Mouse (Mus musculus): ENCODE measurements around the gene Use1. TPM values are rescaled to one million over a fixed set of nuclear protein-coding genes. Genes with fewer than 3 reads are reported as not detected.

The Use1 gene
- polyA plus RNA-seq, 1 experiment from 2014 or later = 71.7 TPM

DNA sequence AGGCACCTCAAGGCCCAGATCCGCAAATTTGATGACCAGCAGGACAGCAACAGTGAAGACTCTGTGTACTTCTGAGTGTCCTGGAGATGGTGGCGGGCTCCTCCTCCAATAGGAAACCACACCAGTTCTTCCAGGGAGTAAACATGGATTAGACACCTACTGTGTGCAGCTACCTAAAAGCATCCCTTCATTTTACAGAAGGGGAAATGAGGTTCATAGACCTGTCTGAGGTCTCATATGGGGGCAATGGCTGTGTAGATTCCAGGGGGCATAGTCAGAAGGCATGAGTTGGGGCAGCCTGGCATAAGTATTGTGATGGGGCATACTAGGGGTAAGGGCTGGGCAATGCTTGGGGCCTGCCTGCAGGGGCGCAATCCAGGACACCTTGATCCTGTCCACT lies 6.4 kb downstream of the Use1 start:
- no peaks in the 10 kb centered on the region for H3K27me3 ChIP-seq (ENCODE audit: control insufficient read depth, insufficient read depth, low read length)
- H3K36me3 ChIP-seq (ENCODE audit: control insufficient read depth, insufficient read depth, low read length) = peaks cover 9% of the 10 kb centered on the region; the same call in 1 of the 2 replicates
- peaks cover 19% of the 10 kb centered on the region for H3K4me1 ChIP-seq (ENCODE audit: control insufficient read depth, insufficient read depth, low read length)
- WGBS = 92% methylated on average over 3 of the region's 3 CpGs
- DNase-seq (ENCODE audit: low spot score, missing footprints) (peak; percentile 75), ATAC-seq (ENCODE audit: low FRiP score) (no peak)
- no peak overlapping the region for H3K4me3 ChIP-seq (ENCODE audit: low read depth, low read length)
- H3K9me3 ChIP-seq (ENCODE audit: control insufficient read depth, low read length) = no peaks in the 10 kb centered on the region
- no peak overlapping the region for H3K9ac ChIP-seq (ENCODE audit: low read length)
- H3K4me2 ChIP-seq = no peak overlapping the region
- H3K27ac ChIP-seq (ENCODE audit: low read depth, low read length) = no peak overlapping the region

DNA sequence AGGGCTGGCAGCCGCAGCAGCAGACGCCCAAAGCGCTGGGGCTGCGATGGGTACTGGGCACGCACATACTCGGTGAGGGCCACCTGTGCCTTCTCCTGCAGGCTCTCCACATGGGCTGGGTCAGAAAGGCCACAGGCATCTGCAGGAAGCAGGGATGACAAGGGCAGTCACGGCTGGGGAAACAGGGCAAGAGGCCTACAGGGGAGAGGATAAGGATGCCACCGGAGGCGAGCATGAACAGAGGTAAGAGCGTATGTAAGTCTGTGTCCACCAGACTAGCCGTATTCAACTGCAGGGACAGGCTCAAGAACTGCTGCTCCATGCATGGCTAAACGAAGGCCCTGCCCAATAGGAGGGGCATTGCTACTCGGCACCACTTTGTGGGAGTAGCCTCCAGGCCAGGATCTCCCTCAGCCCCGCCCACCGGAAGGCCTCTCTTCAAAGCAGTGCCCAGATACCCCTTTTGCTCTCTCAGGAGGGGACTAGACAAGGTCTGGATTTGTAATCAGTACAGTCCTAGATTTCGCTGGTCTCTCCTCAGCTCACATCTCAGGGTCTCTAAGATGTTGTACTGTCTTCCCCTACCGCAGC lies 8.1 kb downstream of the Use1 start:
- peaks cover 4% of the 10 kb centered on the region; the same call in 1 of the 2 replicates for H3K36me3 ChIP-seq (ENCODE audit: control insufficient read depth, insufficient read depth, low read length)
- DNase-seq (ENCODE audit: low spot score, missing footprints) = peak; percentile 87
- H3K4me1 ChIP-seq (ENCODE audit: control insufficient read depth, insufficient read depth, low read length) = peaks cover 34% of the 10 kb centered on the region
- no peak overlapping the region for H3K27ac ChIP-seq (ENCODE audit: low read depth, low read length)
- H3K27me3 ChIP-seq (ENCODE audit: control insufficient read depth, insufficient read depth, low read length) = no peaks in the 10 kb centered on the region
- H3K9ac ChIP-seq (ENCODE audit: low read length) = no peak overlapping the region
- no peak for ATAC-seq (ENCODE audit: low FRiP score)
- H3K9me3 ChIP-seq (ENCODE audit: control insufficient read depth, low read length) = no peaks in the 10 kb centered on the region
- no peak overlapping the region for H3K4me3 ChIP-seq (ENCODE audit: low read depth, low read length)
- H3K4me2 ChIP-seq = no peak overlapping the region
- 75% methylated on average over 17 of the region's 17 CpGs for WGBS

DNA sequence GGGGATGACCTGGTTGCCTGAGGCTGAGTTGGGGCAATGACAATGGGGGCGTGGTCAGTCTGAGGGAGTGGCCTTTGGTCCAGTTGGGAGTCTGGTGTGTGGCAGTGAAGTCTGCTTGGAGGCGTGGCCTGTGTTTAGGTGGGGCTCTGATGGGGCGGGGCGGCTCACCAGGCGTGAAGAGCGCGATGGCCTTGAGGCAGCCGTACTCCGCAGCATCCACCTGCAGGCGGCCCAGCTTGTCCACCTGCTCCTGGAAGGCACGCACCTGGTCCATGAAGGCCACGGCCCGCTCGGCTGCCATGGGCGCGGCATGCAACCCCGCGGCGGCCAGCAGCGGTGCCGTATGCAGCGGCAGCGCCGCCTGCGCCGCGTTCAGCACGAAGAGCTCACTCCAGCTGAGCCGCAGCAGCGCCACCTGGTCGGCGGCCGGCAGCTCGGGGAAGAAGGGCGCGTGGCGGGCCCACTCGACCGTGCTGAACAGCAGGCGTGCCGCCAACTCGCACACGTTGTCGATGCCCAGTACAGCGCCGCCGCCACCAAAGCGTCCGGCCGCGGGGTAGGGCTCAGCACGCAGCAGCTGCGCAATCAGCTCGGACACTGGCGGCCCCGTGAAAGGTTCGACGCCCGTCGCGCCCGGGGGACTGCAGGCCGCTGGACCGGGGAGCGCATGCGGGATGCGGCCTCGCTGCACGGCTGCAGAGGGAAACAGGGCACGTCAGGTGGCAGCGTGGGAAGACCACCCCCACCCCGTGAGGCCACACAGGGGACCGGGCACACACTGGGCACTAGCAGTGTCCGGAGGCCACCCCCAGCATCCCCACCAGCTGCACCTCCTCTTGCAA lies 9.2 kb downstream of the Use1 start:
- 6% methylated on average over 74 of the region's 74 CpGs for WGBS
- Histone ChIP-seq H3K36me3 (ENCODE audit: control insufficient read depth, insufficient read depth, low read length) (peaks cover 4% of the 10 kb centered on the region; the same call in 1 of the 2 replicates), H3K4me1 (ENCODE audit: control insufficient read depth, insufficient read depth, low read length) (peaks cover 41% of the 10 kb centered on the region)

DNA sequence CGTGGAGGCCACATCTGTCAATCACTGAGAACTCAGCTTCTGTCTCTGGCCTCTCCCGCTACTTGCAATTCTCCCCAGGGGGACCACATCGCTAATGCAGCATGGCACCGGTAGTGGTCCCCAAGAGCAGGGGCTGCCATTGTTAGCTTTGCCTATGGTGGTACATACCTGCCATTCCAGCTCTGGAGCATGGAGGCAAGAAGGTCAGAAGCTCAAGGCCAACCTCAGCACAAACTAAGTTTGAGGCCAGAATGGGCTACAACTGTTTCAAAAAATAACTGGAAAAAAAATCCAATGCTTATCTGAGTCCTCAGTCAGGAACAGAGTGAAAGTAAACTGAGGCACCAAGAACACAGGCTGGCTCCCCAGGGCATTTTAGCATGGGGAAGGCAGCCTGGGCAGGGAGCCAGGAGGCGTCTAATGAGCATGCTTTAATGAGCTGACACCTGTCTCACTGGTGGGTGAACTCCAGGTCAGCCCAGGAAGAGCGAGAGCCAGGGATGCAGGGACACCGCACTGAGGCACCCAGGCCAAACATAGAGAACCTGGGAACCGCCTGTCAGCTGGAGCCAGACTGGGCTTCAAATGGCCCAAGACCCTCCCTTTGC lies 9.9 kb downstream of the Use1 start:
- no peak overlapping the region for H3K4me3 ChIP-seq (ENCODE audit: low read depth, low read length)
- ATAC-seq (ENCODE audit: low FRiP score) (no peak), DNase-seq (ENCODE audit: low spot score, missing footprints) (no peak)
- H3K4me1 ChIP-seq (ENCODE audit: control insufficient read depth, insufficient read depth, low read length) = peaks cover 41% of the 10 kb centered on the region
- H3K4me2 ChIP-seq = peak overlapping the region; percentile 45
- peaks cover 4% of the 10 kb centered on the region; the same call in 1 of the 2 replicates for H3K36me3 ChIP-seq (ENCODE audit: control insufficient read depth, insufficient read depth, low read length)
- H3K27me3 ChIP-seq (ENCODE audit: control insufficient read depth, insufficient read depth, low read length) = no peaks in the 10 kb centered on the region
- peak overlapping the region; percentile 39; the same call in 1 of the 2 replicates for H3K9ac ChIP-seq (ENCODE audit: low read length)
- H3K9me3 ChIP-seq (ENCODE audit: control insufficient read depth, low read length) = no peaks in the 10 kb centered on the region
- H3K27ac ChIP-seq (ENCODE audit: low read depth, low read length) = no peak overlapping the region
- WGBS = 48% methylated on average over 8 of the region's 8 CpGs

More for the DNA sequence above, 9.2 kb downstream of the Use1 start:
- Histone ChIP-seq H3K9me3 (ENCODE audit: control insufficient read depth, low read length) (no peaks in the 10 kb centered on the region), H3K27me3 (ENCODE audit: control insufficient read depth, insufficient read depth, low read length) (no peaks in the 10 kb centered on the region), H3K4me3 (ENCODE audit: low read depth, low read length) (peak overlapping the region; percentile 17), H3K9ac (ENCODE audit: low read length) (peak overlapping the region; percentile 39), H3K27ac (ENCODE audit: low read depth, low read length) (peak overlapping the region; percentile 55; the same call in 1 of the 2 replicates), H3K4me2 (peak overlapping the region; percentile 45)
- ATAC-seq (ENCODE audit: low FRiP score) = peak; percentile 12; the same call in 1 of the 2 replicates
- peak; percentile 92 for DNase-seq (ENCODE audit: low spot score, missing footprints)

DNA sequence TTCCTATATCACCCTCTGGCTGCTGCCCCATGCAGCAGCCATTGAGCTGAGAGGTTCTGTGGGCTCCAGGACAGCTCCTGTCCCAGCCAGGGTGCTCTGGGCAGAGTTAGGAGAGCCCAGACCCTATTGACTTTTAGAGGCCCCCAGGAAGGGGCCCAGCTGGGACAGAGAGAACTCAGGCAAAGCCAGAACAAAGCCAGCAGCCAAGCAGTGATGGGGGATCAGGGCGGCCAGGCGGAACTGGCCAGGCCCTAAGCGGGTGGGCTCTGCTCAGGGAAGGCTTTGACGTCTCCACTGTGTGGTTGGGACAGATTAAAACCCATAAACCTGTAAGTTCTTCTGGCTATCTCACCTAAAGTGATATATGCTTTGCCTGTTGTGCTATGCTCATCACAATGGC lies 12.4 kb downstream of the Use1 start:
- Histone ChIP-seq H3K9ac (ENCODE audit: low read length) (peak overlapping the region; percentile 90), H3K27ac (ENCODE audit: low read depth, low read length) (peak overlapping the region; percentile 63), H3K27me3 (ENCODE audit: control insufficient read depth, insufficient read depth, low read length) (no peaks in the 10 kb centered on the region), H3K4me2 (peak overlapping the region; percentile 98), H3K9me3 (ENCODE audit: control insufficient read depth, low read length) (no peaks in the 10 kb centered on the region), H3K4me3 (ENCODE audit: low read depth, low read length) (peak overlapping the region; percentile 89), H3K36me3 (ENCODE audit: control insufficient read depth, insufficient read depth, low read length) (peaks cover 4% of the 10 kb centered on the region; the same call in 1 of the 2 replicates), H3K4me1 (ENCODE audit: control insufficient read depth, insufficient read depth, low read length) (peaks cover 51% of the 10 kb centered on the region)
- 16% methylated on average over 4 of the region's 4 CpGs for WGBS
- DNase-seq (ENCODE audit: low spot score, missing footprints) (peak; percentile 87), ATAC-seq (ENCODE audit: low FRiP score) (no peak)

DNA sequence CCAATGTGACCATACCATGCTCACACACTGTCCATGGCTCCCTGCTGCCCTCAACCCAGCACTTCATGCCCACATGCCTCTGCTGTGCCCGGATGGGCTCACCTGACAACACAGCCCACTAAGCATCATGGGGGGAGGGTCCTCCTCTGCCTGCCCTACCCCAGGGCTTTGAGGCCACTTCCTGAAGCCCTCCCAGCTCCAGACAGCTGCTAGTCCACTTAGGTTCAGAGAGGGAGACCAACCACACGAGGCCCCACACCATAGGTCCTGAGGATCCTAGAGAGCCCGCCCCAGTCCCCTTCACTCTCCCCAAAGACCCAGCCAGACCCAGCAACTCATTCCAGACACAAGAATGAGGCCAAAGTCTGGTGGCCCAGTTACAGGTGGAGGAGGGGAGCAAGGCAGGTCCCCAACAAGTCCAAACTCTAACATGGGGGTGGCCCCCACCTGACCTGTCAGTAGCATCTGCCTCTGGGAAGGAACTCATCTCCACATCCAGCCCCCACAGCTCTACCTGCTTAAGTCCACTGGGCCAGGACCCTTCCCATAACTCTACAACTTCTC lies 12.9 kb downstream of the Use1 start:
- DNase-seq (ENCODE audit: low spot score, missing footprints) = peak; percentile 87
- H3K9me3 ChIP-seq (ENCODE audit: control insufficient read depth, low read length) = no peaks in the 10 kb centered on the region
- H3K4me3 ChIP-seq (ENCODE audit: low read depth, low read length) = peak overlapping the region; percentile 89
- peak overlapping the region; percentile 63 for H3K27ac ChIP-seq (ENCODE audit: low read depth, low read length)
- H3K9ac ChIP-seq (ENCODE audit: low read length) = peak overlapping the region; percentile 90
- WGBS = 4% methylated on average over 3 of the region's 3 CpGs
- no peak for ATAC-seq (ENCODE audit: low FRiP score)
- H3K27me3 ChIP-seq (ENCODE audit: control insufficient read depth, insufficient read depth, low read length) = no peaks in the 10 kb centered on the region
- H3K36me3 ChIP-seq (ENCODE audit: control insufficient read depth, insufficient read depth, low read length) = peaks cover 4% of the 10 kb centered on the region; the same call in 1 of the 2 replicates
- peaks cover 51% of the 10 kb centered on the region for H3K4me1 ChIP-seq (ENCODE audit: control insufficient read depth, insufficient read depth, low read length)
- H3K4me2 ChIP-seq = peak overlapping the region; percentile 98

DNA sequence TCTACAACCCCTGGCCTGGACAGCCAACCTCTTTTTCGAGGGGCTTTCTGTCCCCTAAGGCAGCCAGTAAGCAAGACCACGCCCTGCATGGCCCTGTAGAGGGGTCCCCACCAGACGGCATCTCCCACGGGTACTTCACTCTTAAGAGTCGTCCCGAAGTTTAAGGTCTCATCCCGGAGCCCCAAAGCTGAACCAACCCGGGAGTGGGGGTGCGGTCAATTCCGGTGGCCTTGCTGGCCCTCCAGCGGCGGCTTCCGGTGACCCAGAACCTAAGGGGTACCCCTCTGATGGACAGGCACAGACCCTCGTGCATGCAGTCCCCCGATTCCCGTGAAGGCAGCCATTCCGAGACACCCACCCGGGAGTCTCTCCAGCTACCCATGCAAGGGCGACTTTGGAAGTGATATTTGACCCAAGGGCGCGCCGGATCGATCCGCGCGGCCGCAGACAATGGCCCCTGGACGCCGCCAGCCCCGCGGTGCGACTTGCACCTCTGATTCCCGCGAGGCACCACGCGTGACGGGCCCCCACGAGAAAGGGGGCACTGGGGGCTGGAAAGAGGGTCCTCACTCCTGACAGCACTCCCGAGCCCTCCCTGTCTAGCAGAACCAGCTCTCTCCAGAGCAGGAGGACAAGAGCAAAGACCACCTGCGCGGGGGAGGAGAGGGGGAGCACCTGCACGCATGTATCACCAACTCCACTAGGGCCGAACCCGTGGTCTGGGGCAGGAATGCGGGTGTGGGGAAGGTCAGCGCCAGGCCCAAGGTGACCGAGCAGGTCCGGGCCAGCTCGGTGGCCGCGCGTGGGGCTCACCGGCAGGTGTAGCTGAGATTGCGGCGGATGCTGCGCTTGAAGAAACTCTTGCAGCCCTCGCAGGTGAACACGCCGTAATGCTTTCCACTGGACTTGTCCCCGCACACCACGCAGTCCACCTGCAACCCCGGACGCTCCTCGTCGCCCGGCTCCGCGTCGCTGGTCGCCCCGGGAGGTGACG lies 13.8 kb downstream of the Use1 start:
- no peaks in the 10 kb centered on the region for H3K27me3 ChIP-seq (ENCODE audit: control insufficient read depth, insufficient read depth, low read length)
- peak overlapping the region; percentile 91 for H3K27ac ChIP-seq (ENCODE audit: low read depth, low read length)
- peak; percentile 93 for DNase-seq (ENCODE audit: low spot score, missing footprints)
- H3K4me3 ChIP-seq (ENCODE audit: low read depth, low read length) = peak overlapping the region; percentile 89
- peak overlapping the region; percentile 98 for H3K4me2 ChIP-seq
- H3K9ac ChIP-seq (ENCODE audit: low read length) = peak overlapping the region; percentile 90
- peaks cover 50% of the 10 kb centered on the region for H3K4me1 ChIP-seq (ENCODE audit: control insufficient read depth, insufficient read depth, low read length)
- peaks cover 4% of the 10 kb centered on the region; the same call in 1 of the 2 replicates for H3K36me3 ChIP-seq (ENCODE audit: control insufficient read depth, insufficient read depth, low read length)
- under 1% methylated on average over 71 of the region's 72 CpGs for WGBS
- no peak for ATAC-seq (ENCODE audit: low FRiP score)
- no peaks in the 10 kb centered on the region for H3K9me3 ChIP-seq (ENCODE audit: control insufficient read depth, low read length)

DNA sequence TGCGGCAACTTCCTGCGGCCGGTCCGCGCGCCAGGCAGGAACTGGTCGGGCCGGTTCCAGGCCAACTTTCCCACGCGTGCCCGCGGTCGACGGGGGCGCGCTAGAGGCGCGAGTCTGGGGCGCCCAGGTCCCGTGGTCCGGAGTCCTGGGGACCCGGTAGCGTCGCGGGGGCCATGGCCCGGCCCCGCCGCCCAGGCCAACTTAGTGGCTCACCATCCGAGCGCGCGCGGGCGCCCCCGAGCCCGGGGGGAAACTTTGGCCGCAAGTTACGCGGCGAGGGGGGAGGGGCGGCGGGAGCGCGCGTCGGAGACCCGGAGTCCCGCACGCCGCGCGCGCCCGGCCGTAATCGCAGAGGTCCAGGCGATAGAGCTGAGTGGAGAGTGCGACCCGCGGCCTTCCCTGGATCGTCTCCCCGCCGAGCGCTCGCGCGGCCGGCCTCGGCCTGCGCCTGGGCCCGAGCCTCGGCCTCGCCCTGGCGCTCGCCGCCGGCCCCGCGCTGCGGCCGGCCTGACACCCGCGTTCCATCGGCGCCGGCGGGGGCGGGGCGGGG lies 14.8 kb downstream of the Use1 start, which contains the start of gene Nr2f6:
TSS of gene Nr2f6 (minus strand) at position 540 of the 550 bp plus-strand sequence.
- Histone ChIP-seq H3K4me3 (ENCODE audit: low read depth, low read length) (peak within 1 kb of the TSS; percentile 89), H3K36me3 (ENCODE audit: control insufficient read depth, insufficient read depth, low read length) (peaks cover 4% of the 10 kb centered on the region; the same call in 1 of the 2 replicates), H3K4me1 (ENCODE audit: control insufficient read depth, insufficient read depth, low read length) (peaks cover 40% of the 10 kb centered on the region), H3K27ac (ENCODE audit: low read depth, low read length) (peak within 1 kb of the TSS; percentile 91), H3K4me2 (peak within 1 kb of the TSS; percentile 98), H3K9ac (ENCODE audit: low read length) (peak within 1 kb of the TSS; percentile 90), H3K9me3 (ENCODE audit: control insufficient read depth, low read length) (no peaks in the 10 kb centered on the region), H3K27me3 (ENCODE audit: control insufficient read depth, insufficient read depth, low read length) (no peaks in the 10 kb centered on the region)
- DNase-seq (ENCODE audit: low spot score, missing footprints) (peak; percentile 98), ATAC-seq (ENCODE audit: low FRiP score) (peak; percentile 25)
- WGBS = under 1% methylated on average over 57 of the region's 89 CpGs

Data from midbrain, embryonic 11.5 days (tissue).